Mouse (Mus musculus) left cerebral cortex, postnatal 25 days (tissue): Measurements from ENCODE around the gene Mga. TPM values are rescaled to one million over a fixed set of nuclear protein-coding genes. Genes with fewer than 3 reads are reported as not detected.

Source experiments
- DNase-seq, 2 experiments: peaks; one replicate each; pipeline ENCODE4 v3.0.0; 2022; ENCODE audit warnings: low spot score in 2 of 2, mixed read lengths in 1 of 2
- intact Hi-C: fragments of 180-260 bp; cut with DNase I; formaldehyde crosslinking; loops from one replicate; pipeline ENCODE4 v1.15.1; 2025
- total RNA-seq, 2 experiments: library from RNA; stranded (reverse); gene quantifications; 2 replicates each; pipeline ENCODE4 v1.2.3; 2021

The Mga gene
- total RNA-seq, 2 experiments from 2014 or later = 62.2 to 67.9 TPM

DNA sequence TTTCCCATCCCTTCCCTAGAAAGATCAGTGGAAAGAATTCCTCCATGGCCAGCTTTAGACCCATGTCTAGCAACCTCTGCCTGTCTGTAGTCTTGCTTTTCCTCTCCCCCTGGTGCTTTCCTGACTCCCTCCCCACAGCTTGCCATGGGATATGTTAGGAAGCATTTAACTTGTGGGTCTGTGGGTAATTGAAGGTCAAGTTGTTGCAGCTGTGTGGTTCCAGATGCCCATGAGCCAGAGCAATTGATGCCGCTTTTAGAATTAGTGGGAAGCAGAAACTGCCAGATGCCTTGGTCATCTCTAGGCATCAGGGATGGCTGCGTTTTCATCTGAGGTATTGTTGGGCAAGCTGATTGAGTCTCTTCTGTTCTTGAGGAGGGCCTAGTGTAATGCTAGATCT is 84.6 kb downstream of the Mga start:
- no peak for DNase-seq
- intact Hi-C loops = loop anchor here (2.0 kb wide), 1 partner anchor 13 kb away; no protein-coding TSS in a partner anchor

DNA sequence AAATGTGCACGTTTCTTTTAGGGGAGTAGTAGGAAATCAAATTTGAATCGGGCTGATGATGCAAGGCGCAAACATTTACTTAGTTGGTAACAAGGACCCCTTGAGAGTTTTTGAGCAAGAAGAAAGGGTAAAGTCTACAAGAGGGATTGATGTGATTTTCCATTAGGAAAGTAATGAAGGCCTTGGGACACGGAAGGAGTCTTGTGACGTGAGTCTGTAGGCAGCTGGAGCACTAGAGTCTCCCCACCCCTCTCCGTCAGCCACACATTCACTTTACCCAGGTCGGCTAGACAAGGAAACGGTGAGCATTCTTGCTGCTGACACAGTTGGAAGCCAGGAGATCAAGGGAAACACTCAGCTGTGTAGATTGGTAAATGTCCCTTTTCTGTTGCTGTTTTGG is 88.8 kb downstream of the Mga start:
- intact Hi-C loops = no loop called here
- no peak for DNase-seq

DNA sequence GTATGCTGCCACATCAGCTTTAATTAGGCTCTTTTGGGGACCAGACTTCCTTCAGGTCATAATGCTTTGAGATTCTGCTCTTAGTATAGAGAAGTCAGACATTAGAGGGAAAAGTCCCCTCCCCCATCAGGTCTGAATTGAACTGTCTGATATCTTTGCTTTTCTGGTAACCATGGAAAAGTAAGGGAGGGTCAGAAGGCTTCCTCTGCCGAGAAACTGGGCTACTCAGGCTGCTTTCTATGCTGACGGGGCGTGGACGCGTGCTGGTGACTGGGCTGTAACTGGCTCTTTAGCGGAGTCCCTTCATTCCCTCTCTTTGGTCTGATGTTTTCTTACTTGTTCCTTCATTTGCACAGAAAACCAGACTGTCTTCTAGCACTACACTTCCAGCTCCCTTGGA is 89.3 kb downstream of the Mga start:
- intact Hi-C loops = no loop called here
- DNase-seq = no peak

DNA sequence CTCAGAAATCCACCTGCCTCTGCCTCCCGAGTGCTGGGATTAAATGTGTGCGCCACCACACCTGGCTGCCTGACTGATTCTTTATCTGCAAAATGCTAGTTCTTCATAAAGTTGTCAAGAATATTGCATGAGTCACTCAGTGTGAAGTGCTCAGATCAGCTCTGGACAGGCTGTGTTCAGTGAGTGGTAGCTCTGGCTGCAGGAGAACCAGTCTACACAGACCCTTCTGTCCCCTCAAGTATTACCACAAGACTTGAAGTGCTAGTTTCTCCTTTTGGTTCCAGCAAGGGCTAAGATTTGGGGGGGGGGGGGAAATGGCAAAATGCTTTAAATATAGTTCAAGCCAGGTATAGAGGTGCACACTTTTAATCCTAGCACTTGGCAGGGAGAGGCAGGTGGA is 90.4 kb downstream of the Mga start:
- intact Hi-C loops = no loop called here
- DNase-seq = no peak

DNA sequence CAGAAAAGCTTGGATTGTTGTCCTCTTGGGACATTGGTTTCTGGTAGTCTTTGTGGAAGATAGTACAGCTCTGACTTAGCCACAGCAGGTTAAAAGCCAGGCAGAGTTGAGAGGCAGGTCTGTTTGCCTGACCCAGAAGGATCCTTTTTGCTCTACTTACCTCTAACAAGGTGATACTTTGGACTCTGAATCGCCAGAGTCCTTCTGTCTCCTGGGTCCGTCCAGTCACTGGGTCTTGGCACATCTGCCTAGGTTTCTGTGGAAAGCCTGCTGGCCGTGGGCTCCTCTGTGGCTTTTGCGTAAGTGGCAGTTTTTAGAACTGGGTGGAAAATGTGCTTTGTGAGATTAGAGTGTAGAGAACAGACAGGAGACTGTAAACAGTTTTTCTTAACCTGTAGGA is 91.9 kb downstream of the Mga start:
- intact Hi-C loops = no loop called here
- no peak for DNase-seq

DNA sequence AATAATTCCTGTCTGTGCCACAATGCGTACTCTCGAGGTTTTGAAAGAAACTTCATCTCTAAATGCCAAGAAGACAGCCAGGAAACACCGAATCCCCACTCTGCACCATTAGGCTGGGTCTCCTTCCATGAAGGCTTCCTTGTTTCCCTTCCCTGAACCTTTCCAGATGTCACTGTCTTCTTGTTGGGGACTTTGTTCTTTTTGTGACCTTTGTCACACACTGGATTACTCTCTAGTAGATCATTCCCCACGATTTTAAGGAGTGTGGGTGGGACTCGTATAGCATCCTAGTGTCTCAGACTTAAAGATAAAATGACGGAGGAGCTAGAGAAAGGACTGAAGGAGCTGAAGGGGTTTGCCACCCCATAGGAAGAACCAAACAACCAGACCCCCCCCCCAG is 93.9 kb downstream of the Mga start:
- intact Hi-C loops = no loop called here
- no peak for DNase-seq

DNA sequence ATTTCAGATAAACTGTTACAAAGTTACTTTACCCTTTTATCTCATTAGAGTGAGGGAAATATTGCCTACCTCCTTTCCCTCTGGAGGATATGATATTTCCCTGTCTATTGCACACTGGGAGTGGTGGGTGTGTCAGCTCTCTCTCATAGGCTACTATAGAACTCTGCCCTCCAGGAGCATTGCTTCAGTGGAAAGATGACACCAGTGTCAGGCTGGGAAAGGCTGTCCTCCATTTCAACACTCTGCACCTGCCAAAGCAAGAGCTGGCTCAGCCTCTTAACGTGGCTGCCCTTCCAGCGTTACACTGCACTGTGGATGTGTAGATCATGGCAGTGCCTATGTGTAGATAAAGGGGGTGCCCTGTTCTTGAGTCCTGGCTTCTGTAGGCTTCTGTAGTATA is 95.3 kb downstream of the Mga start:
- no peak for DNase-seq
- intact Hi-C loops = no loop called here

DNA sequence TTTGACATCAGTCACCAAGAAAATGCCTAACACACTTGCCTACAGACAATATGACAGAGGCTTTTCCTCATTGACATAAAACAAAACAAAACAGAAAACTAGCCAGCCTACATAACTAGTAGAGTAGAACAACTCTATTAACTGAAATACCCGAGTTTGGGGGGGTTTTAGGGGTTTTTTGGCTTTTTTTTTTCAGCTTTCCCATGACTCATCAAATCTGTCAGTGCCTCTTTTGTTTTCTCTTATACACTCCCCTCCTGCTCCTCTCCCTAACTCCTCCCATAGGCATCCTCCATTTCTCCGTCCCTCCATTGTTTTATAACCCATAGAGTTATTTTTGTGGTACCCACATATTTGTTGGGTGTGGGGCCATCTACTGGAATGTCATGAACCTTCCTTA is 96.5 kb downstream of the Mga start:
- intact Hi-C loops = no loop called here
- DNase-seq = no peak

DNA sequence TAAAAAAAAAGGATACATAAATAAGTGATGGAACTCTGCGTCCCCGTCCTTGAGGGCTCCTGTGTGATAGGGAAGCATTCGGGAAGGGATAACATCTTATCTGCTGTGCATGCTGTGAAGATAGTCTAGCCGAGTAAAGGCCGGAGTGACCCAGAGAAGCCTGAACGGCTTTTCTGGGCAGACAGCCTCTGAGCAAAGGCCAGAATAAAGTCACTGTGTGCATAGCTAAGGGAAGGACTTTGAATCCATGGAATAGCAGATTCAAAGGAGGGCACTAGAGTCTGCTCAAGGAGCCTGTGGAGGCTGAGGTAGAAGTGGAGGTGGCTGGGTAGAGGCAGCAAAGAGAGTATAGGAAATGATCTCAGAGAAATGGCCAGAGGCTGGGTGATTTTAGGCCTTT is 97.8 kb downstream of the Mga start:
- DNase-seq = no peak
- intact Hi-C loops = loop anchor here (2.0 kb wide), 1 partner anchor 14 kb away; no protein-coding TSS in a partner anchor

DNA sequence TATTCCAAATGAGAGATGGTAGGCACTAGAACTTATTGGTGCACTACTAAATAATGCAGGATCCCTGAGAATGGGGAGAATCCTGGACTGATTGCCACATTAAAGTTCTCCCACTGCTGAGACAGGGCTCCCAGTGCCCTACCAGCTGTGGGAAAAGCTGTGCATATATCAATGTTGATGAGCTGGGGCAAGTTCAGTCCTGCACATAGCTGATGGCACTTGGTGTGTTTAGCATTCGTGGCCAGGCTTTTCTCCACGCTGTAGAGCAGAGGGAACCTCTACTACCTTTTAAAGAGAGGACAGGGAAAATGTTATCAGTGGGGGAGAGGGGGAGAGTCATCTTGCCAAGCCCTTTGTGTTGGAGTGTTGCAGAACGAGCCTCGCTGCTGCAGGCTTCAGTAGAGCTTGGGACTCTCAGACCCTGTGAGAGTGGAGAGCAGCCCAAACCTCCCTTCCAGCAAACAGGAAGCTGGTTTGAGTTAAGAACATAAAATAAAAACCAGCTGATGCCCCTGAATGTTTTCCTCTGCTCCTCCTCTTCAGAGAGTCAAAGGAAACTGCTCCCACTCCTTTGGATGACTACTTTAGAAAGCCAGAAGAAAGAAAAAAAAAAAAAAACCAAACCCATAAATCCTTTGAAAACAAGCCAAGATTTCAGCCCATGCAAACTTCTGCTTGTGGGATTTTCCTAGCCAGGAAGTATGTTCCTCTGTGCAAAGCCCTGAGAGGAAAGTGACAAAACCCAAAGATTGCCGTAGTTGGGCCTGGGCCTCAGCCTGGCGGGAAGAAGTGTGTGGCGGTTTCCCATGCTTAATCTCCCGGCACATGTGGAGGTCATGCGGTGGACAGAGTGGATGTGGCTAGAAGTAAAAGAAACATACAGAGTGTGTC is 98.6 kb downstream of the Mga start:
- intact Hi-C loops = loop anchor here (2.0 kb wide), 1 partner anchor 15 kb away; no protein-coding TSS in a partner anchor

DNA sequence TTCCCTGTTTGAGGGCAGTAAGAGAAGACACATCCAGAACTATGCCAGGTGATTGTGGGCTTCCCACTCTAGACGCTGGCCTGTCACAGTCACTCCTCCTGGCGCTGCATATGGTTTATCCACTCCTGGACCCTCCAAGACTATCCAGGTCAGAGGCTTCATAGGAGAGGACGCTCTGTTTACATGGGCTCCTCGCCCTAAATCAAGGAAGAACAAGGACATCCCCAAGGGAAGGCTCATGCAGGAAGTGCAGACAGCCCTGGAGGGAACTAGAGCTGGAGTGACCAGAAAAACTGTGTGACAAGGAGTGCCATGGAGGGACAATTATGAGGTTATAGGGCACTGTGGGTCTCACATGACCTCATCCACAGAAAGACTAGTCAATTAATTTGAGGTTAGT is 100.3 kb downstream of the Mga start:
- intact Hi-C loops = no loop called here
- DNase-seq = no peak

More for the DNA sequence above, 98.6 kb downstream of the Mga start:
- peak in 1 of 2 experiments; percentile 53 for DNase-seq

DNA sequence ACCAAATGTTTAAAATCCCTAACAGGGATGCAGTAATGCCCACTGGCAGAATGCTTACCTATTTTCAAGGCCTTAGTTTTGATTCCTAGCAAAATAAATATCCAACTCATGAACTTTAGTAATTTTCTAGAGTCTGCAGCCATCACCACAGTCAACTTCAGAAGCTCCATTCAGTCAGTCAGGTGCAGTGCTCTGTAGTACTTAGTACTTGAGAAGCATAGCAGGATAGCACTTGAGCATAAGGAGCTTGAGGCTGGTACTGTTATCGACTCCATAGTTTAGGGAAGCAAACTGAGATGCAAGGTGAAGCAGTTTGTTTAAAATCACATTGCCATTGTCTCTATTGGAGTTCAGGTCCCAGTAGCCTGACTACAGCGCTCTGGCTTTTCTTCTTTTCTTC is 102.7 kb downstream of the Mga start:
- DNase-seq = no peak
- intact Hi-C loops = no loop called here

DNA sequence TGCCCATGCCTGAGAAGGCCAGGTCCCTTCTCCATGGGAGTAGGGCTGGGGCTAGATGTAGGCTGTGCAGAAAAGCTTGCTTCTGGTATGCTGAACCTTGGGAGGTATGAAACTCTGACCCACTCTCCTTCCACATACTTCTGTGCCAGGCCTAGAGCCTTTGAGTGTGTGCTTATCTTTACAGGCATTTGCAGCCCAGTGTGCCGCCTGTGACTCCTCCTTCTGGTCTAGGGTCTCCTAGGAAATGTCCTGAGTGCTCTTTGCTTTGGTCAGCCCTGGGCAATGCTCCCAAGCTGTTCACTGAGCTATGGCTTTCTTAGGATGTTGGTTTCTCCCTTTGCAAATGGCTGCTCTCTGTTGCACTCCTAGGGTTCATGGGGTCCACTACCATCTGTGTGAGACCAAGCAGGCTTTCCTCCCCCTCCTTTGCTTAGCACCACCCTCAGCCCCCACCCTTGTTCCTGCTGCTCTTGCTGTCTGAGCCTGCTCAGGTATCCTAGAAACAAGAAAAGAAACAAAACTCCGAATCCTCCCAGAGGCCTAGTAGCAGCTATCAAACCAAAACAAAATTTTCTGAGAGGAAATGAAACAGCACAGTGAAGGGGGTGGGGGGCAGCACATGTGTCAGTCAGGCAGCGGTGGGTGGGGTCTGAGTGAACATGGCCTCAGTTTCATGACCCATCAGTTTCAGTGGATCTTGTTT is 104.0 kb downstream of the Mga start:
- DNase-seq = no peak
- intact Hi-C loops = no loop called here

DNA sequence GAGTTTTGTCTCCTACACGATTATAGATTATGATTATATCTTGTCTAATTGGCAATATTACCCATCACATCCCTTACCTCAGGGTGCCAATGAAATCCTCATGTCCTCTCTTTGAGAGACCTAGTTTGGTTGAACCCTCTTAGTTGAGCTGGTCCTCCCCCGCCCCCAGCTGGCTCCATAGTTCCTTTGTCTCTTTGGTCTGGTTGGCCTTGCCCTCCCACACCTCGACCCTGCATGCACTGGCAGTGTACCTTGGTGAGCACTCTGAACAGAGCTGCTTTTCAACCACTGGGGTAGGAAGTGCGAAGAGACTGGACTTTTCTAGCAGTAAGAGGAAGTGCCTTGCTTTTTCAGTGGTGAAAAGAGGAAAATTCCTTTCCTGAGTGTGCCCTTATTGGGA is 104.9 kb downstream of the Mga start:
- intact Hi-C loops = no loop called here
- DNase-seq = no peak

DNA sequence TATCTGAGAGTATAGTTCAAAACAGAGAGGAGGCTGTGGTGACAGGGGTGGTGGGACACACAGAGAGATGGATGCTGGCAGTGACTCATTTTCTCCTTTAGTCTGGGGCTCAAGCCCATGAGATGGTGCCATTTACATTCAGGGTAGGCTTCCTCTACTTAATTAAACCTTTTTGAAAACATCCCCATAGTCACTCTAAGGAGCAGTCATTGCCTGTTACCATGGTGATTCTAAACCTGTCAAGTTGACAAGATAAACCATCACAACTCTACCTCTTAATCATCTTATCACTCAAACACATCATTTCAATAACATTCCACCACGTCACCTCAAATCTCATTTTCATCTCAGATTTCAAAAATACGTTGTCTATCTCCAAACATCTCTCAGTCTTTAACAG is 106.9 kb downstream of the Mga start:
- intact Hi-C loops = no loop called here
- no peak for DNase-seq

DNA sequence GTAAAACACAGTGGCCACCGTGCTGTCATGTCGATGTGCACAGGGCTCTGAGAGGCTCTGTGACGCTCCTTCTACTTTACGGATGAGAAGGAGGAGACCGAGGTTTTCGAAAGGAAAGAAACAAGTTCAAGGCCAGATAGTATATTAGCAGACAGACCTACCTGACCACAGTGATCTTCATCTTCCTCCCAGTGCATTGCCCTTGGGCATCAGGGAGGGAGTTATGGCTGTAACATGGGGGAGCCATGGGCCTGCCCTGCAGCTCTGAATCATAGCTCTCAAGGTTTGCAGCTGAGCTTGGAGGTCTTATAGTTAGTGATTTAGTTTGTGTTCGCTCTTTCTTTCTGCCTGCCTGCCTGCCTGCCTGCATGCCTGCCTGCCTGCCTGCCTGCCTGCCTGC is 109.7 kb downstream of the Mga start:
- no peak for DNase-seq
- intact Hi-C loops = no loop called here

DNA sequence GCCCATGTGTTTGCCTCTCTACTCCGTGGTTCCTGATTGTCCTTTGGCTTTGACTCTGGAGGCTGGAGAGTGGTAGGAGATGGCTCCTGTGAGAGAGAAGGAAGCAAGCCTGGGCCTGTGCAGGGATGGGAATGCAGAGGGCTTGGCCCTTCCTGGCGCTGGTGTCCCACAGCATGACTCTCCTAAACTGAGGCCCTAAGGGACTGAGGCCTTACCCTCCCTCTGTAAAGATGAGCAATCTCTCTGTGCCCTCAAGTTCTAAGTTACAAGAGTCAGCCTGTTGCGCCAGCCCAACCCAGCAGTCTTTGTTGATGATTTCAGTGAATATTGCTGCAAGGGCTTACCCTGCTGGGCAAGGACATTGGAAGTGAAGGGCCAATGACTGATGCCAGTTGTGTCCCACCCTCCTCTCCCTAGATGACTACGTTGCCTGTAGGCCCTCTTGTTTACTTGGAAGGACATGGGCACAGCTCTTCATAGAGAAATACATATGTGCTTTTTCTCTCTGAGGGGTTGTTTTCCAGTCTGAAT is 110.7 kb downstream of the Mga start:
- no peak for DNase-seq
- intact Hi-C loops = no loop called here

DNA sequence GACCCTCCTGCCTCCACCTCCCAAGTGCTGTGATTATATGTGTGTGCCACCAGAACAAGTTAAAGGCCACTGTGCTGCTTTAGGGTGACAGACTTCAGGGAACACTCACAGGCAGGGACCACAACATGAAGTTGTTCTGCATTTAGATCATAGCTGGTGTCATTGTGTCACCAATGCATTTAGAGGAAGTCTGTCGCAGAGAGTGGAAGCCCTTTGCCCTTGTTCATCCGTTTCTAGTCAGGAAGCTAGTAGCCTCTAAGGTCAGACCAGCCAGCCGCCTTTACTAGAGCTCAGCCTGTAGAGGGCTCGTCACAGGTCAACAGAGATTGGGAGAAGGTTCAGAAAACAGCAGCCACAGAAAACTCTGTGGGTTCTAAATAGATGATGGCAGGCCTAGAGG is 111.6 kb downstream of the Mga start:
- no peak for DNase-seq
- intact Hi-C loops = no loop called here

DNA sequence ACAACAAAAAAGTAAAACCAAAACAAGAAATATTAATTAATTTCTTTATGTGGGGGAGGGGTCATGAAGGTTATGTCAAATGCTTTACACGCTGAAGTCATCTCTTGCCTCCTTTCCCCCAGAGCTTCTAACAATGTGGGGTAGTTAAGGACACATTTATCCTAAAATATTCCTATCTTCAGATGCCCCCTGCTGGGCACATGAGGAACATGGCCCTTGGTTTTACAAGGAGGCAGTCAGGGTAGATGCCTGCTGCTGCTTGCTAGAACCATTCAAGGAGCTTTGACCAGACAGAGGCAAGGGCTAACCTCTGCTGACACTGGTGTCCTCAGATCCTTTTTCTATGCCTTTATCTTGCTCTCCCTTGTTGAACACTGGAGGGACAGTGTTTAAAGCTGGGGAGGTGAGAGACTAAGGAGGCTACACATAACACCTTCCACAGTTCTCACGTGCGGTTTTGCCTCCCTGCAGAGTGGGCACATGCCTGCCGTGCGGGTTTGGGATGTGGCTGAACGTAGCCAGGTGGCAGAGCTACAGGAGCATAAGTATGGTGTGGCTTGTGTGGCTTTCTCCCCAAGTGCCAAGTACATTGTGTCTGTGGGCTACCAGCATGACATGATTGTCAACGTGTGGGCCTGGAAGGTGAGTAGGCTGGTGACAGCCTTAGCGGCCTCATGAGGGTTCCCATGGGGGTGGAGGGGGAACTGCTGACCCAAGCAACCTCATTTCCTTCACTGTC is 114.6 kb downstream of the Mga start:
- DNase-seq = peak; percentile 54 to 75
- intact Hi-C loops = no loop called here

DNA sequence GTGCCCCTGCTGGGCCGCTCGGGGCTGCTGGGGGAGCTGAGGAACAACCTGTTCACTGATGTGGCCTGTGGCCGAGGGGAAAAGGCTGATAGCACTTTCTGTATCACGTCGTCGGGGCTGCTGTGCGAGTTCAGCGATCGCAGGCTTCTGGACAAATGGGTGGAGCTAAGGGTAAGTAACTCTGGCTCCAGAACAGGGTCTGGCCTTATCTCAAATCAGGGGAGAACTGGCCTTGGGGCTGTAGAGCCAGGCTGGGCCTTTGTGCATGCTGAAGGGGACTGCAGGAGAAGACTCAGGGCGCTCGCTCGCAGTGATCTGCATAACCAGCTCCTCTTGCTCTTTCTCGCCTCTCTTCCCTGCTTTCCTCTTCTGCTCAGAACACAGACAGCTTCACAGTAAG is 115.9 kb downstream of the Mga start:
- intact Hi-C loops = no loop called here
- no peak for DNase-seq
